Mouse (Mus musculus) brain, adult 2 months (tissue): ENCODE measurements around the gene 6430548M08Rik.
A peak's percentile ranks its signal among the peaks of the same experiment; 100 is the strongest.

Experiments
- DNase-seq: peaks from one replicate; pipeline ENCODE4 v3.0.0; 2011; ENCODE audit warnings: low read depth, low spot score

6430548M08Rik gene

GRCm38 (mm10) chr8:120213939-120214338 is 100.0 kb downstream of the 6430548M08Rik start:
- peak; percentile 96 for DNase-seq
